Mouse (Mus musculus) neural tube, embryonic 15.5 days (tissue): Measurements from ENCODE around the gene Ms4a4b. TPM values are rescaled to one million over a fixed set of nuclear protein-coding genes. Genes with fewer than 3 reads are reported as not detected.
"Not testable (repeated sequence)": the region's sequence is repeated elsewhere in the genome, so short reads cannot be mapped to it uniquely, and the experiment has no call there.

Experiments used
- ATAC-seq: fragments of 200-750 bp; cut with Nextera tagmentation; 2 replicates; pipeline ENCODE4 v1.8.0; 2017; ENCODE audit warnings: mild to moderate bottlenecking, moderate TSS enrichment, moderate library complexity; ENCODE audit not compliant: low FRiP score
- H3K27ac ChIP-seq: fragments of 300-500 bp; sonication (generic); replicated peaks from 2 replicates; pipeline ENCODE4 v1.5.1; 2015; ENCODE audit warnings: mild to moderate bottlenecking, inconsistent platforms
- H3K27me3 ChIP-seq: fragments of 300-500 bp; sonication (generic); replicated peaks from 2 replicates; pipeline ENCODE4 v1.6.1; 2015; ENCODE audit warnings: inconsistent platforms
- H3K36me3 ChIP-seq: fragments of 300-500 bp; sonication (generic); 2 replicates; pipeline ENCODE4 v1.6.1; 2015; ENCODE audit warnings: inconsistent platforms
- H3K4me1 ChIP-seq: fragments of 300-500 bp; sonication (generic); 2 replicates; pipeline ENCODE4 v1.6.1; 2015; ENCODE audit warnings: inconsistent platforms
- H3K4me2 ChIP-seq: fragments of 300-500 bp; sonication (generic); 2 replicates; pipeline ENCODE4 v1.6.1; 2015; ENCODE audit warnings: inconsistent platforms, mild to moderate bottlenecking, moderate library complexity
- H3K4me3 ChIP-seq: fragments of 300-500 bp; sonication (generic); replicated peaks from 2 replicates; pipeline ENCODE4 v1.5.1; 2015; ENCODE audit warnings: mild to moderate bottlenecking, inconsistent platforms
- H3K9ac ChIP-seq: fragments of 300-500 bp; sonication (generic); replicated peaks from 2 replicates; pipeline ENCODE4 v1.6.1; 2015; ENCODE audit warnings: mild to moderate bottlenecking, inconsistent platforms
- H3K9me3 ChIP-seq: fragments of 300-500 bp; sonication (generic); replicated peaks from 2 replicates; pipeline ENCODE4 v1.6.1; 2016; ENCODE audit warnings: inconsistent platforms
- WGBS: fragments of 180-500 bp; shearing (Covaris S2); methylation state at CpG from one replicate; pipeline ENCODE4 v1.1.7; 2015; ENCODE audit warnings: mixed read lengths; 5-methylcytosine and 5-hydroxymethylcytosine counted together
- polyA plus RNA-seq: library from polyadenylated mRNA; unstranded; fragments of >200 nt; fragmentation: Nextera tagmentation; extraction: Ambion mirVana; gene quantifications from 2 replicates; pipeline ENCODE4 v1.2.1, GENCODE M21; 2015

Ms4a4b gene
- polyA plus RNA-seq, 1 experiment from 2014 or later: not detected

DNA sequence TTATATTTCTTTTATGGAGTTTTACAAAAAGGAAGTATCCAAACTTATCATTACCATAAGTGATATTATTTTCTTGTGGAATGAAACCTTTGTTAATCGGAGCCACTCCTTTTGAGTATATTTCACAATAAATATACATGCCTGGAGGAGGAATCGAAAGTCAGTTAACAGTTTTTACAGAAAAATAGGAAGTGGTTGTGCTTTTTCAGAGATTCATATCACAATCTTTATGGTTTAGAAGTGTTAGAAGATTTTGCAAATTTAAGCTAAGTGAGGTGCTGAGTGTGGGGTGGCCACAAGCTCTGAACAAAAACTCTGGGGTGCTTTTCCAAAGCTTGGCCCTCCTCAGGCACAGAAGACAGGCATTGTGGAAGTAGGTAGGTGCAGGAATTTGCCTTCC is 3.9 kb downstream of the Ms4a4b start:
- Histone ChIP-seq H3K9me3 (no peaks in the 10 kb centered on the region), H3K36me3 (no peaks in the 10 kb centered on the region), H3K4me2 (no peak overlapping the region), H3K4me3 (no peak overlapping the region), H3K27ac (no peak overlapping the region), H3K9ac (no peak overlapping the region), H3K27me3 (no peaks in the 10 kb centered on the region), H3K4me1 (no peaks in the 10 kb centered on the region)
- 92% methylated on average over 2 of the region's 2 CpGs for WGBS
- no peak for ATAC-seq

DNA sequence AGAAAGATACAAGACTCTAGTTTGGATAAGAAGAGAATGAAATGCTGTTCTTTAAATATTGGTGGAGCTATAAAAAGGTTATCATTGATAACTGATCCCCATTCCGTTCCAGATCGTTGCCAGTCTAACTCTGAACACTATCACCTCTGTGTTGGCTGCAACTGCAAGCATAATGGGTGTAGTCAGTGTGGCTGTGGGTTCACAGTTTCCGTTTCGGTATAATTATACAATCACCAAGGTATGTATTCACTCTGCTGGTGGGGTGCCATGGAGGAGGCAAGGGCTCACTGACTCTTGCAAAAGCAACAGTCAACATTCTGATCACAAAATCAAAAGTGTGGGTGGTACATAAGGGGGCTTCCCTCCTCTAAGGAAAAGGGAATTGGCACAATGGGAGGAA is 15.7 kb downstream of the Ms4a4b start:
- not testable (repeated sequence) for H3K27me3 ChIP-seq, H3K4me3 ChIP-seq, H3K36me3 ChIP-seq, H3K9ac ChIP-seq, H3K27ac ChIP-seq, H3K4me1 ChIP-seq, H3K4me2 ChIP-seq, ATAC-seq, H3K9me3 ChIP-seq
- 92% methylated on average over 4 of the region's 4 CpGs for WGBS

DNA sequence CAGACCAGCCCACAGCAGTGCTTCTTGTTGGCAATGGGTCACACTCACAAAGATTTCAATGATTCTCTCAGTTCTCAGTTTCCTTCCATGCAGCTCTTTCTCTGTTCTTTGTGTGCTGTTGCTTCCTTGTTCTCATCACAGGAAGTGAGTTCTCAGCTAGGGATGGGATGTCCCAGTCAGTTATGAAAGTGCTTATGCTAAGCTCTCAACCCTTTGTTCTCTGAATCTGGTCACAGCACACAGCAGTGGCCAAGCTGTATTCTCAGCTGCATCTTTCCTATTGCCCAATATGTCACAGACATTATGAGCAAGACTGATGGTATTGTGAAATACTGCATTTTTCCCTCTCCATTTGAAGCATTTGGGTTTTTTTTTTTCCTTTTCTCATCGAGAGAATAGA is 21.4 kb downstream of the Ms4a4b start:
- H3K4me1 ChIP-seq, H3K9ac ChIP-seq, H3K9me3 ChIP-seq, H3K4me2 ChIP-seq, H3K27ac ChIP-seq, ATAC-seq, H3K4me3 ChIP-seq, H3K27me3 ChIP-seq, H3K36me3 ChIP-seq: not testable (repeated sequence)
- WGBS: 83% methylated on average over 1 of the region's 1 CpGs

DNA sequence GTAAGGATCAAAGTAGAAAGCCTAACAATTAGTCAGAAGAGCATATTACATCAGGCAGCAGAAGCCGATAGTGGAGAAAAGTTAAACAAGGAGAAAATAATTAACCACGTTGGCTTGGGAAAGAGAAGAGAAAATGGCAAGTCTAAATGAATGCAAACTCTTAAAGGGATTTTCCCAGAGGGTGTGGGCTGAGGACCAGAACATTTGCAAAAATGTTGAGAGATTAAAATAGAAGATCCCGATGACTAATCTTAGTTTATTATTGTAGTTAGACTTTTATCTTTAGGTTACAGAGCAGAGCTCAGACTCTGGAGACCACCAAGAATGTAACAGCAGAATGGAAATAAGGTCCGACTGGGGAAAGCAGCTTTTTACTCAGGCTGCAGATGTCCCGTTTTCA is 23.1 kb downstream of the Ms4a4b start:
- H3K4me1 ChIP-seq: no peaks in the 10 kb centered on the region
- H3K27me3 ChIP-seq: no peaks in the 10 kb centered on the region
- H3K36me3 ChIP-seq: no peaks in the 10 kb centered on the region
- 85% methylated on average over 5 of the region's 5 CpGs for WGBS
- ATAC-seq: no peak
- no peak overlapping the region for H3K4me2 ChIP-seq
- no peak overlapping the region for H3K4me3 ChIP-seq
- no peak overlapping the region for H3K9ac ChIP-seq
- H3K27ac ChIP-seq: no peak overlapping the region
- no peaks in the 10 kb centered on the region for H3K9me3 ChIP-seq

DNA sequence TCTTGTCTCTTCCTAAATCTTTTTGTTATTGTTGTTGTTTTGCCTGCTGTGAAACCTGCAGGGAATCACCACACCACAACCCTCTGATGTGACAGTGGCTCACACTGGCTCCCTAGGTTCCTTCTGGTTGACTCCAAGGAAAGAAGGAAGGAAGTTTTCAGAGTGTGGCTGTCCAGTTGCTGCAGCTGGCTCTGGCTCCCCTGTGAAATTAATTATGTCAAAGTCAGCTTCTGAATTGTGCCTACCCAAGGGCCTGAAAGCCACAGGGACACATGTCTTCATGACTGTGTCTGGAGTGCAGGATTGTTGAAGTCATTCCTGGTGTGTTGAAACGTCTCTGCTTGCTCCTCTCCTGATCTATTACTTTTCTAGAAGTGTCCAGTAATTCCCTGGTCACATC is 25.0 kb downstream of the Ms4a4b start:
- H3K27me3 ChIP-seq, H3K4me2 ChIP-seq, H3K9me3 ChIP-seq, H3K27ac ChIP-seq, H3K4me3 ChIP-seq, H3K4me1 ChIP-seq, H3K9ac ChIP-seq, H3K36me3 ChIP-seq, ATAC-seq: not testable (repeated sequence)
- 63% methylated on average over 1 of the region's 1 CpGs for whole genome bisulfite sequencing

DNA sequence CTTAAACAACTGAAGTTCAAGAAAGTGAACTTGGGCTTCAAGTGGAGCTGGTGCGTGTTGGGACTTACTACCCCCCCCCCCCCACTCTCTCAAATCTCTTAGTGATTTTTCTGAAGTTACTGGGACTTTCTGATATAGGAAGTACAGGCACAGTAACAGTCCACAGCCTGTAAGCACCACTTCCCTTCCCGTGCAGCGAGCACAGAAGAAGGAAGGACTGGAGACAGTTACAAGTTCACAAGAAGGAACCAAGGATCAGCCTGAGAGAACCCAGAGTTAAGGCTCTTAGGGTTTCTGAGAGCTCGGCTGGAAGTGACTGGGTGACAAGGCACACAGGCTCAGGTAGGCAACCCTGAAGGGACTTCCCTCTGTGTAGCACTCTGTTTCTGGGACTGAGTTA is 25.9 kb downstream of the Ms4a4b start, which contains the start of gene Ms4a6c:
Gene Ms4a6c, plus strand, starts transcription at position 152 of the 400 bp plus-strand sequence.
- not testable (repeated sequence) for H3K4me2 ChIP-seq, H3K36me3 ChIP-seq, H3K27me3 ChIP-seq, H3K4me1 ChIP-seq, H3K27ac ChIP-seq, ATAC-seq, H3K9ac ChIP-seq, H3K4me3 ChIP-seq, H3K9me3 ChIP-seq
- 89% methylated on average over 4 of the region's 4 CpGs for WGBS

DNA sequence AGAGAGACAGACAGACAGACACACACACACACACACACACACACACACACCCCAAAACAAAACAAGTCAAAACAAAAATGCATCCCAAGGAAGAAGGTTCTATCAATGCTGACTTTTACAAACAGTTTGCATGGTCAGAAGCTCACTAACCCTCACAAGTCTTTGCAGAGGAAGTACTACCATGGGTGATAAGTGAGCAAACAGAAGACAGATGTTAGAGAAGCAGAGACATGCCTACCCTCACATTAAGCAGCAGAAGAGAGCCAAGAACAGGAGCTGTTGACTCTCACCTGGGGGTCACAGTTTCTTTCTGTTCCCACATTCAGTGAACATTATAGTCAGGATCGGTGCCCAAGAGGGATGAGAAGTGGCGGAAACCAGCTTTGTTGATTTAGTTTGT is 36.4 kb downstream of the Ms4a4b start:
- no peak overlapping the region for H3K4me3 ChIP-seq
- no peak overlapping the region for H3K27ac ChIP-seq
- no peaks in the 10 kb centered on the region for H3K36me3 ChIP-seq
- no peak for ATAC-seq
- no peak overlapping the region for H3K9ac ChIP-seq
- no peak overlapping the region for H3K4me2 ChIP-seq
- H3K27me3 ChIP-seq: no peaks in the 10 kb centered on the region
- 88% methylated on average over 2 of the region's 2 CpGs for WGBS
- no peaks in the 10 kb centered on the region for H3K4me1 ChIP-seq
- H3K9me3 ChIP-seq: no peaks in the 10 kb centered on the region

DNA sequence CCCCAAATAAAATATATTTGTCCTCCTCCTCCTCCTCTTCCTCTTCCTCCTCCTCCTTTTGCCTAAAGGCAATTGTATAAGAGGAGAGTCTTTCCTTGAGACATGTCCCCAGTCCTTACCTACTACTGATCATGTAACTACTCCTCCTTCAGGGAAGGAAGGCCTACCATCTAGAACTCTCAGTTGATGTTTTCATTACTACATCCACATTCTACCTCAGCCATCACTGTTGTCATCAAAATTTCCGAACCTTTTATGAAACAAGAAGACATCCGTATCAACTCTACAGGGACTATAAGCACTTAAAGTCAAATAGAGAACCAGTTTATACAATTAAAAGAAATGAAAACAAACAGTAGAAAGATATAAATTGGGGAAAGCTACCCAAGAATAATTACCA is 39.3 kb downstream of the Ms4a4b start:
- no peak overlapping the region for H3K4me3 ChIP-seq
- WGBS: 92% methylated on average over 2 of the region's 2 CpGs
- H3K9ac ChIP-seq: no peak overlapping the region
- H3K4me1 ChIP-seq: no peaks in the 10 kb centered on the region
- H3K27ac ChIP-seq: no peak overlapping the region
- H3K9me3 ChIP-seq: no peaks in the 10 kb centered on the region
- no peaks in the 10 kb centered on the region for H3K36me3 ChIP-seq
- no peak overlapping the region for H3K4me2 ChIP-seq
- ATAC-seq: no peak
- H3K27me3 ChIP-seq: no peaks in the 10 kb centered on the region

DNA sequence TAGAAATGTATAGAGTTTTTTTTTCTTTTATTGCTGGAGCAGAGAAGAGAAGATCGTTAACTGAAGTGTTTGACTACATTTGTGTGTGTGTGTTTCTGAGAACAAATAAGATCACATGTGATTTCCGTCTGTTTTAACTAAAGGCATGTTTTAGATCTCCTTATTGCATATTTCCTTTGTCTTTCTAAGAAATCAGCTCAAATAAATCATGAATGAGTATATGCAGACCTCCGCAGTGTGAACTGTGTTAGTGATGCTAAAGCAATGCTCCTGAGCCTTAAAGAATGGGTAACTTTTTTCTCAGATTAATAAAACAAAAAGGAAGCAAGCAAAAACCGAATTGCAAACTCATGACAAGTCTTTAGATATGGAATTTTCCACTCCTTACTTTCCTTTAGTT is 40.6 kb downstream of the Ms4a4b start:
- Histone ChIP-seq H3K9ac (no peak overlapping the region), H3K9me3 (no peaks in the 10 kb centered on the region), H3K36me3 (no peaks in the 10 kb centered on the region), H3K27ac (no peak overlapping the region), H3K4me3 (no peak overlapping the region), H3K27me3 (no peaks in the 10 kb centered on the region), H3K4me1 (no peaks in the 10 kb centered on the region), H3K4me2 (no peak overlapping the region)
- no peak for ATAC-seq
- 78% methylated on average over 4 of the region's 4 CpGs for WGBS

DNA sequence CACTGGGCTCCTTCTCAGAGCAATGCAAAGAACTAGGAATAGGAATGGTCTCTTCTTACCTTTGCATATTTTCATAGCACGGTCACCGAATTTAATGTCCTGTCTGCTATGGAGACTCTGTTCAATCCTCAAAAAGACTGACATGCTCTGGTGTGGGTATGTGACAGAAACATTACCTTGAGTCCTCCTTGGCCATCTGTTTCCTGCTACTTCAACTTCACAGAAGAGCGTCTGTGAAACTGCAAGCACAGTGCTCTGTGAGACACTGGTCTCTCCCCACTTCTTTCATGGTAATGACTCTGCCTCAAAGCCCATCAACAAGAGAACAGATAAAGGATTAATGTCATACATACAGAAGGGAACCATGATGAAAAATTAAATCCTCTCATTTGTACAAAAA is 41.0 kb downstream of the Ms4a4b start:
- Histone ChIP-seq H3K27ac (no peak overlapping the region), H3K27me3 (no peaks in the 10 kb centered on the region), H3K4me3 (no peak overlapping the region), H3K4me2 (no peak overlapping the region), H3K9me3 (no peaks in the 10 kb centered on the region), H3K9ac (no peak overlapping the region), H3K36me3 (no peaks in the 10 kb centered on the region), H3K4me1 (no peaks in the 10 kb centered on the region)
- no peak for ATAC-seq
- 88% methylated on average over 3 of the region's 3 CpGs for WGBS

DNA sequence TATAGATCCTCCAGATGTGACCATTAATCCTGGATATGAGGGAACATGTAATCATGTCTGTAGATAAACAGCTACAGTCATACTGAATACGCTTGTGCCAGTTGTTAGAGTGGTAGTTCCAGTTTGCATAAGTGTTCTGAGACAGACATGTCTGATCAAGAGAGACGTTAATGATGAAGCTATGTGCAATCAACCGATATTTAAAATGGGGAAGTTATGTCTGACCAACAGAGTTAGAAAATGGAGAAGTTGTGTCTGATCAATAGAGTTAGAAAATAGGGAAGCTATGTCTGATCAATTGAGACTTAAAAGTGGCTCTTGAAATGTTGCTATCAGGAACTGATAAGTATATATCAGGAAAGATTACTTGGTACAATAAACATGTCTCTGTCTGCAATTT is 41.9 kb downstream of the Ms4a4b start:
- no peak overlapping the region for H3K4me3 ChIP-seq
- 92% methylated on average over 3 of the region's 3 CpGs for WGBS
- H3K36me3 ChIP-seq: no peaks in the 10 kb centered on the region
- no peak overlapping the region for H3K9ac ChIP-seq
- no peak overlapping the region for H3K27ac ChIP-seq
- H3K27me3 ChIP-seq: no peaks in the 10 kb centered on the region
- H3K4me2 ChIP-seq: no peak overlapping the region
- no peaks in the 10 kb centered on the region for H3K4me1 ChIP-seq
- no peak for ATAC-seq
- H3K9me3 ChIP-seq: no peaks in the 10 kb centered on the region

DNA sequence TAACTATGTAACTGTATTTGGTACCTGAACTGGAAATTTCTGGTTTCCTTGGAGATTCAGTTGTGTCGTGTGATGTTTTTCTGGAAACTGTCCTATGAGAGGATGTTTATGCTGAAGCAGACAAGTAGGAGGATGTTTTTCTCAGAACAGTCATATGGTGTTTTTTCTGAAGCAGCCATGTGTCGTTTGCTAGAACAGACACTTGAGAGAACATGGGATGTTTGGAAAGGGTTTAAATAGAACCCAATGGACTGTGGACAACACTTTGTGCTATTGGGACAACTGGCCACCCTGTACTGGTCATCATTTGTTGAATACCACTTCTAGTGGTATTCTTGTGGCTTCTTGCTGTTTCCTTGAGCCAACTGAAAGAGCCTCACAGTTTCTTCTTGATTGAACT is 42.4 kb downstream of the Ms4a4b start, which contains the start of gene Gm8369:
Gene Gm8369, plus strand, starts transcription at position 193 of the 400 bp plus-strand sequence.
- no peaks in the 10 kb centered on the region for H3K9me3 ChIP-seq
- no peak within 1 kb of the TSS for H3K9ac ChIP-seq
- H3K4me3 ChIP-seq: no peak within 1 kb of the TSS
- H3K4me1 ChIP-seq: no peaks in the 10 kb centered on the region
- H3K27me3 ChIP-seq: no peaks in the 10 kb centered on the region
- no peak within 1 kb of the TSS for H3K27ac ChIP-seq
- H3K36me3 ChIP-seq: no peaks in the 10 kb centered on the region
- WGBS: 83% methylated on average over 2 of the region's 2 CpGs
- no peak within 1 kb of the TSS for H3K4me2 ChIP-seq
- ATAC-seq: no peak

DNA sequence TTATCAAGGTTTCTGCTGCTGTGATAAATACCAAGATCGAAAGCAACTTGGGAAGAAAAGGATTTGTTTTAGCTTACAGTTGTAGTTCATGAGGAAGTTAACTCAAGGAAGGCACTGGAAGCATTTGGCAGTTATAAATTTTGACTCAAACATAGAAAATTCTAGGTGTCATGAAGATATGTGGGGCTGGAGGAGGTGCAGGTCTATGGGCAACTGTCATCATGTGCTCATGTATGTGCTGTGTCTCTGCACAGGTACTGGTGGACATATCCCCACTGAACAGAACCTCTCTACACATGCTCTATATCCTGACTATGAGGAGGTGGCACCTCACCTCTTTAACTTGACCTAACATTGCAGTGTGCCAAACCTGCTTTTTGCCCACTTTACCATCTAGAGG is 43.2 kb downstream of the Ms4a4b start:
- 88% methylated on average over 1 of the region's 1 CpGs for WGBS
- no peak overlapping the region for H3K27ac ChIP-seq

More for the DNA sequence above, 43.2 kb downstream of the Ms4a4b start:
- Histone ChIP-seq H3K9me3 (no peaks in the 10 kb centered on the region), H3K9ac (no peak overlapping the region), H3K4me3 (no peak overlapping the region), H3K4me1 (no peaks in the 10 kb centered on the region), H3K27me3 (no peaks in the 10 kb centered on the region), H3K36me3 (no peaks in the 10 kb centered on the region), H3K4me2 (no peak overlapping the region)
- ATAC-seq: no peak
